In genomic region chr10:13090596-13091424, GRCm38 (mm10) we compare ENCODE assay signal across 8 mouse cellular contexts. TPM values are rescaled to one million over a fixed set of nuclear protein-coding genes. Genes with fewer than 3 reads are reported as not detected.
DNase-seq lines count a peak whose midpoint lies in the region; ATAC-seq and TF ChIP-seq lines count a peak whose summit lies in the region.

No protein-coding gene starts in this region.

- H3K27ac ChIP-seq in gastrocnemius, adult 2 months: peak overlapping the region; percentile 51
- peak overlapping the region; percentile 6; the same call in 1 of the 2 replicates for H3K27ac ChIP-seq in hindbrain, embryonic 16.5 days (ENCODE audit: low read depth, low read length)
- H3K27ac ChIP-seq in left cerebral cortex, adult 2 months: peak overlapping the region; percentile 61

- DNase-seq in cerebellum, postnatal 4 days (ENCODE audit: low spot score in 2 of 2): peak; percentile 32 to 69
- DNase-seq in gastrocnemius, adult 2 months: peak; percentile 82
- peak; percentile 69 to 72 for DNase-seq in left cerebral cortex, adult 2 months (ENCODE audit: extremely low spot score in 1 of 2, low spot score in 2 of 2)
- peak; percentile 80 for DNase-seq in lung, postnatal 36 days
- DNase-seq in retina, postnatal 7 days (ENCODE audit: low read depth, low spot score): peak; percentile 70
- DNase-seq in urinary bladder, adult 2 months (ENCODE audit: low spot score): peak; percentile 75

- H3K27me3 ChIP-seq in hindbrain, embryonic 16.5 days (replicated peaks; ENCODE audit: control insufficient read depth, insufficient read depth, low read length): no peaks in the 10 kb centered on the region; the same call in 1 of the 2 replicates

- peaks cover 13% of the 10 kb centered on the region for H3K9me3 ChIP-seq in hindbrain, embryonic 16.5 days (ENCODE audit: control insufficient read depth, low read length)

- no peaks in the 10 kb centered on the region for H3K36me3 ChIP-seq in hindbrain, embryonic 16.5 days (ENCODE audit: control insufficient read depth, insufficient read depth, low read length)

- TF ChIP-seq CTCF in gastrocnemius, adult 2 months (IDR thresholded peaks at IDR 0.05): no peak
- no peak for TF ChIP-seq CTCF in left cerebral cortex, adult 2 months (IDR thresholded peaks at IDR 0.05)

- H3K9ac ChIP-seq in hindbrain, embryonic 16.5 days (ENCODE audit: low read depth, low read length): peak overlapping the region; percentile 63

- intact Hi-C loops in gastrocnemius, adult 2 months (cut with DNase I): no loop called here
- intact Hi-C loops in left cerebral cortex, adult 2 months (cut with DNase I): loop anchor here (5.0 kb wide), 1 partner anchor 86 kb away; the partner anchor contains the start of gene Zc2hc1b

- ATAC-seq in activated CD4-positive, CD25-positive, alpha-beta regulatory T cell, adult 4 months: peak; percentile 75
- peak; percentile 97 for ATAC-seq in hindbrain, embryonic 16.5 days

- peak overlapping the region; percentile 81 for H3K4me3 ChIP-seq in gastrocnemius, adult 2 months
- H3K4me3 ChIP-seq in hindbrain, embryonic 16.5 days (ENCODE audit: low read length): peak overlapping the region; percentile 58
- H3K4me3 ChIP-seq in left cerebral cortex, adult 2 months: peak overlapping the region; percentile 58

- WGBS in hindbrain, embryonic 16.5 days: 54% methylated on average over 70 of the region's 70 CpGs

- H3K4me1 ChIP-seq in hindbrain, embryonic 16.5 days (ENCODE audit: control insufficient read depth, insufficient read depth, low read depth, low read length): no peaks in the 10 kb centered on the region

- H3K4me2 ChIP-seq in hindbrain, embryonic 16.5 days (ENCODE audit: low read length): peak overlapping the region; percentile 67

RNA-seq across cellular contexts. Expression of gene Plagl1, which starts 30.5 kb away (rescaled TPM):
- 1 to 10 TPM; 1.8 to 2.2 TPM for polyA plus RNA-seq in activated CD4-positive, CD25-positive, alpha-beta regulatory T cell, adult 4 months (2017; shearing (Covaris generic))
- total RNA-seq in gastrocnemius, adult 2 months (2021): 1 to 10 TPM; 1.0 to 1.5 TPM
- 25.4 and 34.5 TPM in 2 replicates for polyA plus RNA-seq in hindbrain, embryonic 16.5 days (2015; fragmentation: Nextera tagmentation; extraction: Ambion mirVana)
- 10 to 100 TPM; 17.5 to 23.7 TPM for total RNA-seq in left cerebral cortex, adult 2 months (2021)
- polyA plus RNA-seq in urinary bladder, adult 2 months (2012; rRNA removed): 29.8 and 31.3 TPM in 2 replicates

Comparison
In these comparisons a context has a peak if more than half of its experiments do, and no peak if none do; other contexts are left out.
1. Peak in every context shown above with its lines: DNase-seq, ATAC-seq, H3K4me3 ChIP-seq and H3K27ac ChIP-seq.
2. H3K27ac ChIP-seq: peak in every context shown above with its lines; median percentile 61 in left cerebral cortex, adult 2 months; 51 in gastrocnemius, adult 2 months; 6 in hindbrain, embryonic 16.5 days.